Mouse (Mus musculus) myocyte (in vitro differentiated cells): ENCODE data around the gene Dnmt1. TPM values are rescaled to one million over a fixed set of nuclear protein-coding genes. Genes with fewer than 3 reads are reported as not detected.

ENCODE experiments used
- H3K27me3 ChIP-seq: one replicate; pipeline ENCODE4 v1.6.1; 2011; ENCODE audit not compliant: control insufficient read depth, insufficient read depth, insufficient read length
- H3K36me3 ChIP-seq: one replicate; pipeline ENCODE4 v1.6.1; 2011; ENCODE audit not compliant: control insufficient read depth, insufficient read depth
- H3K4me2 ChIP-seq: one replicate; pipeline ENCODE4 v1.6.1; 2011; ENCODE audit warnings: low read depth, control low read depth
- H3K4me3 ChIP-seq: one replicate; pipeline ENCODE4 v1.5.1; 2011; ENCODE audit warnings: mild to moderate bottlenecking, control low read depth, moderate library complexity
- H3K79me2 ChIP-seq: one replicate; pipeline ENCODE4 v1.6.1; 2011; ENCODE audit not compliant: control insufficient read depth, insufficient read depth
- H3ac ChIP-seq: one replicate; pipeline ENCODE4 v1.6.1; 2011; ENCODE audit not compliant: control insufficient read depth, insufficient read length
- CEBPB ChIP-seq: IDR thresholded peaks from 2 replicates; pipeline ENCODE4 v1.6.1; 2011; ENCODE audit warnings: mild to moderate bottlenecking, moderate library complexity; ENCODE audit not compliant: poor library complexity, insufficient read depth, severe bottlenecking
- E2F4 ChIP-seq: IDR thresholded peaks from one replicate; pipeline ENCODE4 v1.6.1; 2011; ENCODE audit warnings: mild to moderate bottlenecking, control low read depth, moderate library complexity; ENCODE audit not compliant: insufficient read depth
- MAX ChIP-seq: IDR thresholded peaks from one replicate; pipeline ENCODE4 v1.6.1; 2011; ENCODE audit warnings: low read depth, mild to moderate bottlenecking, control low read depth
- MYOD1 ChIP-seq, 3 experiments: IDR thresholded peaks; one replicate each; pipeline ENCODE4 v1.6.1; 2011; ENCODE audit warnings: control low read depth in 2 of 3, low read depth in 2 of 3, mild to moderate bottlenecking in 2 of 3, moderate library complexity in 1 of 3; ENCODE audit not compliant: insufficient read length in 2 of 3, control insufficient read depth in 1 of 3
- MYOG ChIP-seq, 3 experiments: IDR thresholded peaks; one replicate each; pipeline ENCODE4 v1.6.1; 2011; ENCODE audit warnings: control low read depth in 2 of 3, low read depth in 2 of 3, mild to moderate bottlenecking in 2 of 3; ENCODE audit not compliant: insufficient read length in 2 of 3, control insufficient read depth in 1 of 3, insufficient read depth in 1 of 3
- POLR2A ChIP-seq: IDR thresholded peaks from one replicate; pipeline ENCODE4 v1.6.1; 2011; ENCODE audit warnings: low read depth, mild to moderate bottlenecking, control low read depth, moderate library complexity; ENCODE audit not compliant: insufficient read length
- POLR2AphosphoS2 ChIP-seq: IDR thresholded peaks from one replicate; pipeline ENCODE4 v1.6.1; 2011; ENCODE audit warnings: low read depth, control low read depth; ENCODE audit not compliant: insufficient read length
- REST ChIP-seq: IDR thresholded peaks from one replicate; pipeline ENCODE4 v1.6.1; 2011; ENCODE audit warnings: mild to moderate bottlenecking, control low read depth, moderate library complexity; ENCODE audit not compliant: insufficient read depth, insufficient read length
- SRF ChIP-seq: IDR thresholded peaks from one replicate; pipeline ENCODE4 v1.6.1; 2011; ENCODE audit warnings: low read depth; ENCODE audit not compliant: control insufficient read depth, insufficient read length
- TCF12 ChIP-seq: IDR thresholded peaks from one replicate; pipeline ENCODE4 v1.6.1; 2011; ENCODE audit warnings: mild to moderate bottlenecking, control low read depth; ENCODE audit not compliant: poor library complexity, insufficient read depth, severe bottlenecking
- TCF3 ChIP-seq: IDR thresholded peaks from one replicate; pipeline ENCODE4 v1.6.1; 2011; ENCODE audit warnings: low read depth, control low read depth; ENCODE audit not compliant: insufficient read length
- USF1 ChIP-seq: IDR thresholded peaks from one replicate; pipeline ENCODE4 v1.6.1; 2011; ENCODE audit warnings: low read depth, mild to moderate bottlenecking, control low read depth, moderate library complexity
- polyA plus RNA-seq: library from polyadenylated mRNA; unstranded; fragments of >200 nt; fragmentation: generic; extraction: Trizol; gene quantifications from one replicate; pipeline ENCODE4 v1.2.1, GENCODE M21; 2012; ENCODE audit warnings: missing spikeins

Dnmt1 gene
- polyA plus RNA-seq, 1 experiment: 22.1 TPM

- Histone ChIP-seq H3K36me3 (no peaks in the 10 kb centered on the region), H3K27me3 (peaks cover 14% of the 10 kb centered on the region), H3K79me2 (no peaks in the 10 kb centered on the region), H3K4me2 (no peak overlapping the region), H3ac (no peak overlapping the region), H3K4me3 (no peak overlapping the region)
- TF ChIP-seq E2F4 (no peak), MYOG (IDR thresholded peaks at IDR 0.05; ENCODE audit: control insufficient read depth in 1 of 3, insufficient read depth in 1 of 3, insufficient read length in 2 of 3, low read depth in 2 of 3) (no peak), POLR2AphosphoS2 (no peak), MYOD1 (IDR thresholded peaks at IDR 0.05; ENCODE audit: control insufficient read depth in 1 of 3, insufficient read length in 2 of 3, low read depth in 2 of 3) (no peak), REST (no peak), TCF3 (no peak), SRF (no peak), MAX (no peak), USF1 (no peak), POLR2A (no peak), TCF12 (no peak), CEBPB (no peak)
Observed at GRCm38 (mm10) chr9:20987953-20988352, 28.3 kb upstream of the Dnmt1 start.

GRCm38 (mm10) chr9:20986952-20987686 lies 27.4 kb upstream of the Dnmt1 start:
- no peaks in the 10 kb centered on the region for H3K79me2 ChIP-seq
- TF ChIP-seq MYOD1 (IDR thresholded peaks at IDR 0.05; ENCODE audit: control insufficient read depth in 1 of 3, insufficient read length in 2 of 3, low read depth in 2 of 3) (no peak), POLR2A (no peak), MYOG (IDR thresholded peaks at IDR 0.05; ENCODE audit: control insufficient read depth in 1 of 3, insufficient read depth in 1 of 3, insufficient read length in 2 of 3, low read depth in 2 of 3) (no peak), SRF (no peak), MAX (no peak), TCF3 (no peak), POLR2AphosphoS2 (no peak), REST (no peak), TCF12 (no peak), E2F4 (no peak), USF1 (no peak), CEBPB (no peak)
- H3K27me3 ChIP-seq: peaks cover 14% of the 10 kb centered on the region
- no peaks in the 10 kb centered on the region for H3K36me3 ChIP-seq
- no peak overlapping the region for H3ac ChIP-seq
- no peak overlapping the region for H3K4me3 ChIP-seq
- no peak overlapping the region for H3K4me2 ChIP-seq

GRCm38 (mm10) chr9:20983169-20983568 lies 23.5 kb upstream of the Dnmt1 start:
- H3K36me3 ChIP-seq: no peaks in the 10 kb centered on the region
- H3K27me3 ChIP-seq: peaks cover 5% of the 10 kb centered on the region
- no peak overlapping the region for H3K4me3 ChIP-seq
- H3ac ChIP-seq: no peak overlapping the region
- no peak overlapping the region for H3K4me2 ChIP-seq
- no peaks in the 10 kb centered on the region for H3K79me2 ChIP-seq
- TF ChIP-seq REST (no peak), MAX (no peak), POLR2AphosphoS2 (no peak), MYOD1 (IDR thresholded peaks at IDR 0.05; ENCODE audit: control insufficient read depth in 1 of 3, insufficient read length in 2 of 3, low read depth in 2 of 3) (no peak), E2F4 (no peak), MYOG (IDR thresholded peaks at IDR 0.05; ENCODE audit: control insufficient read depth in 1 of 3, insufficient read depth in 1 of 3, insufficient read length in 2 of 3, low read depth in 2 of 3) (no peak), TCF3 (no peak), TCF12 (no peak), USF1 (no peak), CEBPB (no peak), SRF (no peak), POLR2A (no peak)

GRCm38 (mm10) chr9:20982171-20982570 lies 22.5 kb upstream of the Dnmt1 start:
- no peak overlapping the region for H3ac ChIP-seq
- no peaks in the 10 kb centered on the region for H3K36me3 ChIP-seq
- H3K4me3 ChIP-seq: no peak overlapping the region
- no peak overlapping the region for H3K4me2 ChIP-seq
- H3K79me2 ChIP-seq: no peaks in the 10 kb centered on the region
- H3K27me3 ChIP-seq: no peaks in the 10 kb centered on the region
- TF ChIP-seq USF1 (no peak), TCF3 (no peak)

GRCm38 (mm10) chr9:20979769-20980168 lies 20.1 kb upstream of the Dnmt1 start:
- no peaks in the 10 kb centered on the region for H3K36me3 ChIP-seq

More at GRCm38 (mm10) chr9:20979769-20980168, 20.1 kb upstream of the Dnmt1 start:
- Histone ChIP-seq H3K79me2 (peaks cover 8% of the 10 kb centered on the region), H3K27me3 (no peaks in the 10 kb centered on the region), H3ac (no peak overlapping the region), H3K4me2 (no peak overlapping the region), H3K4me3 (no peak overlapping the region)
- TF ChIP-seq SRF (no peak), REST (no peak), MYOG (IDR thresholded peaks at IDR 0.05; ENCODE audit: control insufficient read depth in 1 of 3, insufficient read depth in 1 of 3, insufficient read length in 2 of 3, low read depth in 2 of 3) (no peak), TCF3 (no peak), USF1 (no peak), MAX (no peak), E2F4 (no peak), CEBPB (no peak), TCF12 (no peak), POLR2A (no peak), MYOD1 (IDR thresholded peaks at IDR 0.05; ENCODE audit: control insufficient read depth in 1 of 3, insufficient read length in 2 of 3, low read depth in 2 of 3) (no peak), POLR2AphosphoS2 (no peak)
